Mouse (Mus musculus) midbrain, embryonic 13.5 days (tissue): ENCODE results near the gene Kdm2b. TPM values are rescaled to one million over a fixed set of nuclear protein-coding genes. Genes with fewer than 3 reads are reported as not detected.

ENCODE experiments used
- polyA plus RNA-seq: library from polyadenylated mRNA; unstranded; fragments of >200 nt; fragmentation: Nextera tagmentation; extraction: Ambion mirVana; gene quantifications from 2 replicates; pipeline ENCODE4 v1.2.1, GENCODE M21; 2015

Gene Kdm2b
- polyA plus RNA-seq, 1 experiment from 2014 or later, result 116 TPM

Other genes starting within 250 kb of the Kdm2b start
- gene Camkk2, start 210.4 kb downstream of the Kdm2b start, polyA plus RNA-seq, result 45.3 and 47.1 TPM in 2 replicates
- 527 and 540 TPM in 2 replicates for gene Anapc5, start 168.5 kb downstream of the Kdm2b start, polyA plus RNA-seq
- 55.5 and 56.1 TPM in 2 replicates for gene Rnf34, start 139.8 kb downstream of the Kdm2b start, polyA plus RNA-seq
- gene Orai1, start 25.3 kb upstream of the Kdm2b start, polyA plus RNA-seq, result 8.6 and 10.5 TPM in 2 replicates
- gene Morn3, start 57.2 kb upstream of the Kdm2b start, polyA plus RNA-seq, result 0.32 TPM in 1 of 2 replicates, not detected in the other
- gene Tmem120b, start 78.6 kb upstream of the Kdm2b start, polyA plus RNA-seq, result 12.8 and 14.6 TPM in 2 replicates
- 2.6 and 3.3 TPM in 2 replicates for gene Rhof, start 142.9 kb upstream of the Kdm2b start, polyA plus RNA-seq
- gene Setd1b, start 152.4 kb upstream of the Kdm2b start, polyA plus RNA-seq, result 13.3 and 14.1 TPM in 2 replicates
- gene Psmd9, start 179.6 kb upstream of the Kdm2b start, polyA plus RNA-seq, result 72.2 and 74.0 TPM in 2 replicates
- not detected in 2 replicates for gene Hpd, start 192.9 kb upstream of the Kdm2b start, polyA plus RNA-seq